Mouse (Mus musculus) kidney, adult 11 months (tissue): ENCODE data around the gene Clpb.

ENCODE experiments used
- DNase-seq: peaks from one replicate; pipeline ENCODE4 v3.0.0; 2022

Gene Clpb

GRCm38 (mm10) chr7:101676033-101676761 is 12.8 kb downstream of the Clpb start:
- DNase-seq: no peak

GRCm38 (mm10) chr7:101676762-101677308 is 13.4 kb downstream of the Clpb start:
- no peak for DNase-seq

DNA sequence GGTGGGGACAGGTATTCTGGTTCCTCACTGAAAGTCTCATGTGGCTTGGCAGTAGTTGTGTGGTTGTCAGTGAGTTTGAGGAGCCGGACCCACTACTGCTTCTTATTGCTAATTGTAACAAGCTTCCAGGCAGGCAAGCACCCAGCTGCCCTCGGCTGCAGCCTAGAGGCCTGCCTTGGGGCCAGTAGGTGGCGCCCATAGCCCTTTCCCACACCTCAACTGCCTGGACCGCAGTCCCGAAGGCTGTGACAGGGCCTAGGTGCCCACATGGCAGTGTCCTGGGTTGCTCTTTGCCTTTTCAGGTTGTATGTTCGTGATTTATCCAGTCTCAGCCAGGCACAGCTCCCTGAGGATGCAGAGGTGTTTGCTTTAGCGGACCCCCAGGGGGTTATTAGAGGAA is 16.2 kb downstream of the Clpb start:
- DNase-seq: peak; percentile 65

DNA sequence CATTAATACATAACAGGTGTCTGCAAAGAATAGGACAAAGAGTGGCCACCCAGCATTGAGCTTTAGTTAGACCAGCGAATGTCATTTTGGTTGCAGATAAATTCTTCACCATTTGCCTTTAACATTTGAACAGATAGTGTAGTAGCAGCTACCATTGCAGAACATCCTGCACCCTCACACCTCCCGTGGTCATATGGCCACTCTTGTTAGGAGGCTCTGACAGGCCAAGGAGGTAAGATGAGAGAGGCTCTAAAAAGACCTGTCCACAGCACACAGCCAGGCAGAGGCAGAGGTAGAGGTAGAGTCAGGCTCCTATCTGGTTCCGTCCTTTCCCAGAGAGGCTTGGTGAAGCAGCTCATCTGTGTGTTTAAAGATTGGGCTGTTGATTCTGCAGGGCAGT is 17.5 kb downstream of the Clpb start:
- DNase-seq: no peak

- no peak for DNase-seq
Observed at GRCm38 (mm10) chr7:101681565-101682071, 18.2 kb downstream of the Clpb start.

DNA sequence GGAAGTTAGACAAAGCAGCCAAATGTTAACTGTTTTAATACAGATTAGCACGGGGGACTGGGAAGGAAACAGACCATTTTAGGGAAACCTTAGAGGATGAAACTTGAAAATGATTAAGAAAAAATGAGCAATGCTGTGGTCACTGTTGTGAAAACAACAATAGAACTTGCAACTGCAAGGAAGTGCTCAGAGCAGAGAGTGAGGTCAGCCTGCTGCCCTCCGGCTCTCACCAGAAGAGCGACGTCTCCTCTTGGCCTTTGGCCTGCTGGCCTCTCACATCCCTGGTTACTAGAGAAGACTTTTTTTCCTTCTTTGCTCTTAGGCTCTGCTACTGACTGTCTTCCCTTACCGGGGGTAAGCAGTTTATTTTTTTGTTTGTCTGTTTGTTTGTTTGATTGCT is 19.5 kb downstream of the Clpb start:
- no peak for DNase-seq

DNA sequence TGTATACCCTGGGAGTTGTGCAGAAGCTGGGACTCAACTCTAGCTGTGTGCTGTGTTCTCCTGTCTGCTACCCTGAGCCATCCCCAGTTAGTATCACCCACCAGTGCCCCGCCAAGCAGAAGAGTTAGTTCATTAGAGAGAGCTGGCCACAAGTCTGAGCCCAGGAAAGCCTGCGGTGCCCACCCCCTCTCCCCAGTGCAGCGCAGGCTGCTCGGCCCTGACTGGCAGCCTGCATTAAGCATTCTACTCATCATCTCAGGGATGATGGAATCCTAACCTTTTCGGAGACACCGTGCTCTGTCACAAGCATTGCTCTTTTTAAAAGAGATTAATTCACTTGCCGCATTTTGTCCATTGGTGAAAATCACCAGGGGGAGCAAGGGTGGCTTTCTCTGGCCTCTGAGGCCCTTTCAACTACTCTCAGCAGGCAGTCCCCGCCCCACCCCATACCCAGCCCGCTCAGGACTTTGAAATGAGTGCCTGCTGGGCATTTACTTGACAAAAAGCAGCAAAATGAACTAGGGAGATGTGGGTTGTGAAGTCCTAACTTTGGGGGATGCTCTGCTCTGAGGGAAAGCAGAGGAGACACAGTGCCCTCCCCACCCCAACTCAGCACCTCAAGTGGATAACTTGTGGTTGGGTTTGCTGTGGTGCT is 20.7 kb downstream of the Clpb start:
- DNase-seq: no peak

DNA sequence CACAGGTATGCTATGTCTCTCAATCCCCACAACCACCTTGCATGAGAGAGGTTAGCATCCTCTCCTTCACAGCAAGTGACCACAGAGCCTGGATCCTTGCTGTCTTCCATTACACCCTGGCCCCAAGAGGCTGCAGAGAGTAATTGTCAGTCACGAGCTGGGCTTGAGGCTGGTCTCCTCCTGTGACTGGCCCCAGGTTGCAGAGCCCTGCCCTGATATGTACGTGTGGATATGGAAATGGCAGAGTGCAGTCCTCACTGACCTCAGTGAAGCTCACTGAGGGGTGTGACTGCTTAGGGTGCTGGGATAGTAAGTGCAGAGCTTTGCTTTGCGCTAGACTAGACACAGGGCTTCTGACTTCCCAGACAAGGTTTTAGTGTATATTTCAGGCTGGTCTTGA is 21.2 kb downstream of the Clpb start:
- no peak for DNase-seq

DNA sequence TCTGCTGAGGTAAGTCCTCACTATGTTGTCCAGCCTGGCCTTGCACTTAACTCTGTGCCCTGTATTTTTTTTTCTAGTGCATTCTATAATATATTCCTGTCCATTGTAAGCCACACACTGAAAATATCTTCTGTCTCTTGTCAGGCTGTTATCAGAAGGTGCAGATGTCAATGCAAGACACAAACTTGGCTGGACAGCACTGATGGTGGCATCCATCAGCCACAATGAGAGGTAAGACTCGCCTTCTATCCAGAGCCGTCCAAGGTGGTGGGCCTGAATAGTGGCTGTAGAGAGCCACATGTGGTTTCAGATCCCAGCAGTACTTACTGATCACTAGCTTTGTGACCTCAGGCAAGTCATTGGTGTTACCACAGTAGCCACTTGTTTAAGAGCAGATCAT is 23.7 kb downstream of the Clpb start:
- no peak for DNase-seq

- no peak for DNase-seq
Observed at GRCm38 (mm10) chr7:101690471-101690870, 27.0 kb downstream of the Clpb start.

DNA sequence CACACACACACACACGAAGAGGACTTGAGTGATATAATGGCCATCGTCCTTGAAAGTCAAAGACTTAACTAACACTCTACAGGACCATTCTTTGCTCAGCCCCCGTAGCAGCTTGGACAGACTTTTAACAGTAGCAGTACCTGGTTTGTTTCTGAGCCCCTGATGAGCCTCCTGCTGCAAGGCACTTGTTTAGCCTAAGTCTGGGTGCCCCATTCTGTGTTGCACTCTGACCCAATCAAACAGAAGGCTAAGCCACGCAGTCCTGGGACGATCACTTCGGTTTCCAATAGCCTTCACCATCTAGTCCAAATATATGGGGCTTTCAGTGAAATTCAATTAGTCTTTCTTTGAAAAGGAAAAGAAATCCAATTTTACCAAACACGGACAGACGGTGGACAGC is 28.4 kb downstream of the Clpb start:
- no peak for DNase-seq

- DNase-seq: no peak
Observed at GRCm38 (mm10) chr7:101692446-101692845, 29.0 kb downstream of the Clpb start.

- DNase-seq: no peak
Observed at GRCm38 (mm10) chr7:101695483-101695882, 32.0 kb downstream of the Clpb start.

- no peak for DNase-seq
Observed at GRCm38 (mm10) chr7:101696931-101697723, 33.7 kb downstream of the Clpb start.

DNA sequence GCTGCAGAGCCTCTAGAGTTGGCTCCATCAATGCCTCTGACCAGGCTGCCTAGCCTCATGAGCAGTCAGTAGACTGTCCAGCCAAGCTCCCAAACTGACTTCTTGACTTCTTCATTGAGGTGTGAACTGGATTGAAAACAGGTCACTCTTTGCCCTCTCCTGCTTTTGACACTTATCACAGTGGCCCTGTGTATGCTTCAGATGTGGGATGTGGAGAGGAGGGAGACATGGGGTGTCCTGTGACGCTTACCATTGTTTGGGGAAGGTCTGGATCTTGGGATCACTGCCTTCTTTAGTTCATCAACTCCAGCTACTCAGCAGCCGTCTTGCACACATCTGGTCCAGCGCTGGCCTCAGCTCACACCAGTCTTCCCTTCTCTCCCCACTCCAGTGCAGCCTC is 36.9 kb downstream of the Clpb start:
- no peak for DNase-seq

DNA sequence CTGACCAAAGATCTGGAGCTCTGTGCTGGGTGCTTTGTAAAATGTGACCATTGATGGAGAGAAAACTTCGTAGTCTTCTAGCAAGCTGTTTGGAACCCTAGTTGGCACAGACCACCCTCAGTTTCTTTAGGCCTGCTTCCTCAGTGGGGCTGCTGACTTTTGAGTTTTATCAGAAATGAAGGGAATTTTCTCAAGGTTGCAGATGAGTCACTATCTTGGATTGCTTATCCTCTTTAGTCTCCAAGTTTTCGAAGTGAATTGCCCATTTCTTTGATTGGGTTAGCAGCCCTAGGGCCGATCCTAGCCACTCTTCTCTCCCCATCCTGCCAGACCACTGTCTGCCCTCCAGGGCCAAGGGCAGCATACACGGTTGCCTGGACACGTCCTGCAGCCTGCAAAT is 39.3 kb downstream of the Clpb start:
- DNase-seq: no peak

DNA sequence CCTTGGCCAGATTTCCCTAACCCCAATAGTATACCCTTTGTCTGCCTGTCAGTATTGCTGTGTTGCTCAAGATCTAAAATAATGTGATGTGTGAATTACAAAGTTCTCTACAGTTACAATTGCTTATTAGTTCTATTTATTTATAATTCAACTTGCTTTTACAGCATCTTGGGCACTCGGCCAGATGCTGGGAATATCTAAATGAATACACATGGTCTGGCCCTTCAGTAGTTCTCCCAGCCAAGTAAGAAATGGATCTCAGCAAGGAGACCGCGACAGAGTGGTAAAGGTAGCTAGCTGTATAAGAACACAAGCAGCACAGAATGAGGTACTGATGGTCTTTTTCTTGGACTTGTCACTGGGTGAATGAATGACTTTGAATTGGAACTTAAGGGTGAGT is 46.2 kb downstream of the Clpb start:
- DNase-seq: no peak

GRCm38 (mm10) chr7:101710236-101710635 is 46.8 kb downstream of the Clpb start:
- no peak for DNase-seq

DNA sequence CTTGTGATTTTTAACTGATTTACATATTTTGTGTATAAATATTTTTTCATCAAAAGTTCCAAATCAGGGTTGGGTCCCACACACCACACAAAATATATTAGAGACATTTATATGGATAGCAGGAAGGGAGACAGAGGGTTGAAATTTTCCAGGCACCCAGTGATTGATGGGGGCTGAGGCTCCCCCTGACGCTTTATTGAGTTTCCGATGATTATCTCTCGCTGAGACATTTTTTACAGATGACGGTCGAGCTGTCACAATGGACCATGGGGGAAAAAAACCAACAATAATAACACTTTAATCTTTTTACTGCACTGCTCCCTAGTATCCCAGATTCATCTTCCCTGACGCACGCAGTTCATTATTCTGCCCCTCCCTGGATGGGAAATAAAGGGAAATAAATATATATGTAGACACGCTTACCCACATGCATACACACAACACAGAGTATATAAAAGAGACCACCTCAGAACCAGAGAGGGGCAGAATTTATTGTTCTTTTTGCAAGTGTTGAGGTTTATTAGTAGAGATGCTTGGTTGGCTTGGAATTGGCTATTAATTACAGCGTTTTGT is 50.5 kb downstream of the Clpb start:
- DNase-seq: no peak

- DNase-seq: peak; percentile 39
Observed at GRCm38 (mm10) chr7:101715041-101715551, 51.7 kb downstream of the Clpb start.

DNA sequence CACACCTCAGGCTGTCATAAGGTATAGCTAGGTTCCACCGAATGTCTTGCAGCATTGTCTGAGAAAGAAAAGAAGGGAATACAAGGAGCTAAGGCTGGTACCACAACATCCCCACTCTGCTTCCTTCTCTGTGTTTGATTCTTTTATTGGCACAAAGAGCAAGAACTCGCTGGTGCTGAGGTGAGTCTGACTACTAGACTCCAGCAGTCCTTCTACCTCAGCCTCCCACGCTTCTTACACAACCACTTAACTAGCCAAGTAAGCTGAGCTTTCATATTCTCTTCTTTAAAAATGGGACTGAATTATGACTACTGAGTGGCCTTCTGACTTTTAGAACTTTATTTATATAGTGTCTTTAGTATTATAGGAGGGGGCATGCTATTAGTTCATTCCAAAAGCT is 56.9 kb downstream of the Clpb start:
- no peak for DNase-seq

DNA sequence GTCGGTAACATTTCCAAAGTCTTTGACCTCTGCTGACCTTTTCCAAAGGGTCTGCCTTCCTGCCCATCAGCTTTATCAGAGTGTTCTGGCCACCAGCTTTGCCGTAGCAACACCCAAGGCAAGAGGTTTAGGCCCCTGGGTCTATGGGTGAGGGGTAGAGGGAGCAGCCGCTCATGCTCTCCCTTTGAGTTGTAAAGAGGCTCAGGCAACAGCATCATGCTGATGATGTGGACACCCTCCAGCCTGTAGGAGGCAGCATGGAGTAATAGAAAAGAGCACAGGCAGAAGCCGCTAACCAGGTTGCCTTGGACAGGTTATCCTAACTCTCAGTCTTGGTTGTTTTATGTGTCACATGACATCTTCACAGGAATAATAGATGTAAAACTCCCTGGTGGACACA is 61.6 kb downstream of the Clpb start:
- DNase-seq: peak; percentile 8

- no peak for DNase-seq
Observed at GRCm38 (mm10) chr7:101726980-101727379, 63.5 kb downstream of the Clpb start.
